Mouse (Mus musculus) ovary, postnatal 10 days (tissue): ENCODE measurements around the gene Olfr362.
"Not testable (repeated sequence)": the region's sequence is repeated elsewhere in the genome, so short reads cannot be mapped to it uniquely, and the experiment has no call there.

Experiments used
- DNase-seq: peaks from one replicate; pipeline ENCODE4 v3.0.0; 2022; ENCODE audit warnings: low spot score

Gene Olfr362

DNA sequence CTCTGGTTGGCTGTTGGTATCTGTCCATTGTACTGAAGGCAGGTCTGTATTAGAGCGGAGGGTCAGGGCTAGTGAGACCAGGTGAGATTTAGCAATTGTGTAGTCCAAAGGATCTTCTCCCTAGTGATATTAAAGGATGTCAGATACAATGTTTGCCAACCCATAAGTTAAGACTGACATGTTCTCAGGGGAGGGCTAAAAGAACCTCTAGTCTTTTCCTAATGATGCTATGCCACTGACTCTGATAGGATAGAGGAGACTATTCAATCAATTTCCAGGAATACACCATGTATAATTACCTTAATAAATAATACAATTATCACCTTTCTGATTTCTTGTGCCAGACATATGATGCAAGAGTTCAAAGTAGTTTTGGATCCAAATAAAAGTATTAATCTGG, at the start of gene Olfr362:
Gene Olfr362, minus strand, starts transcription at position 101 of the 400 bp plus-strand sequence.
- no peak for DNase-seq

DNA sequence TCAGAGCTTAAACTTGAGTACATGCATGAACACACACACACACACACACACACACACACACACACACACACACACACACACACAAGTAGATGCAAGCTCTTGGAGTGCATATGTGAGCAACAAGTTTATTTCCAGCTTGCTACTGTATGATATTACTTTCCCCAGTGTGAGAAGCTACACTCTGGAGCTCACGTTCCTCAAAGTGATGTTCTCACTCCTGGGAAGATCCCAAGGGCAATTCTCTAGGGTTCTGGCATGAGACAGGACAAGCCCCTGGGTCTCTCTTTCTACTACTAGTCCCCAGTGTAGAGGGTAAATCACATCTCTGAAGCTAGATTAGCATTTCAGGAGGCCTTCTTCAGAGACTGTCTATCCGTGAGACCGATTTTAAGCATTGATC, 21.3 kb upstream of the Olfr362 start, which contains the start of gene Olfr364-ps1:
Gene Olfr364-ps1, plus strand, starts transcription at position 301 of the 400 bp plus-strand sequence.
- no peak for DNase-seq

DNA sequence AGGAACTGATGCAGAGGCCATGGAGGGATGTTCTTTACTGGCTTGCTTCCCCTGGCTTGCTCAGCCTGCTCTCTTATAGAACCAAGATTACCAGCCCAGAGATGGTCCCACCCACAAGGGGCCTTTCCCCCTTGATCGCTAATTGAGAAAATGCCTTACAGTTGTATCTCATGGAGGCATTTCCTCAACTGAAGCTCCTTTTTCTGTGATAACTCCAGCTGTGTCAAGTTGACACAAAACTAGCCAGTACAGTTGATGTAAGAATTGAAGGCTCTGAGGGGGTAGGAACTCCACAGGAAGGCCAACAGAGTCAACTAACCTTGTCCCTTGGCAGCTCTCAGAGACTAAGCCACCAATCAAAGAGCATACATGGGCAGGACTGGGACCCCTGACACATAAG, 28.5 kb downstream of the Olfr362 start, which contains the start of gene Olfr361:
Gene Olfr361, minus strand, starts transcription at position 101 of the 400 bp plus-strand sequence.
- DNase-seq: not testable (repeated sequence)

DNA sequence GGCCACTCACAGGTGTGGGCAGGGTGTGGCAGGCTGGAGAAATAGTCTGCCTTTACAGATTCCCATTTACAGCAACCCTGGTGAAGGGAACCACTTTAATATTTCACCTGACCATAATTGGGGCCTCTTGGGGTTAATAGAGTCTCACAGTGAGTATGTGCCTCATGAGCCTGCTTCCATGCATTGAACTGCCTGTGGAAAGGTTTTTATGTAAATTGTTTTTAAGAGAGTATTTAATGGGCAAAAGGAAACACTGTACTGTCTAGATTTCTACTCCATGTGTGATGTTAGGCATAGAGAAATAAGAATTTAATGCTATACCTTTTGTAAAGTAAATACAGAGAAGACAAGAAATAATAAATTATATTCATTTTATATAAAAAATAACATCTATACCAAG, 52.3 kb downstream of the Olfr362 start, which contains the start of gene Olfr360:
Gene Olfr360, plus strand, starts transcription at position 301 of the 400 bp plus-strand sequence.
- no peak for DNase-seq
